Mouse (Mus musculus) neural tube, embryonic 11.5 days (tissue): ENCODE measurements around the gene Epo. TPM values are rescaled to one million over a fixed set of nuclear protein-coding genes. Genes with fewer than 3 reads are reported as not detected.
A peak's percentile ranks its signal among the peaks of the same experiment; 100 is the strongest.

Experiments used
- ATAC-seq: fragments of 200-750 bp; cut with Nextera tagmentation; 2 replicates; pipeline ENCODE4 v1.8.0; 2017; ENCODE audit warnings: moderate number of reproducible peaks, mild to moderate bottlenecking, moderate TSS enrichment, moderate library complexity; ENCODE audit not compliant: insufficient read depth, low FRiP score, low TSS enrichment
- DNase-seq: peaks from one replicate; pipeline ENCODE4 v3.0.0-alpha.2; 2015; ENCODE audit warnings: low spot score
- H3K27ac ChIP-seq: fragments of 300-500 bp; sonication (generic); 2 replicates; pipeline ENCODE4 v1.5.1; 2014; ENCODE audit warnings: low read depth, mild to moderate bottlenecking, low read length
- H3K27me3 ChIP-seq: fragments of 300-500 bp; sonication (generic); 2 replicates; pipeline ENCODE4 v1.6.1; 2014; ENCODE audit warnings: mild to moderate bottlenecking, low read length, mixed read lengths; ENCODE audit not compliant: control insufficient read depth, insufficient read depth
- H3K36me3 ChIP-seq: fragments of 300-500 bp; sonication (generic); 2 replicates; pipeline ENCODE4 v1.6.1; 2014; ENCODE audit warnings: mild to moderate bottlenecking, low read length, moderate library complexity, mixed read lengths; ENCODE audit not compliant: control insufficient read depth, insufficient read depth
- H3K4me1 ChIP-seq: fragments of 300-500 bp; sonication (generic); 2 replicates; pipeline ENCODE4 v1.6.1; 2014; ENCODE audit warnings: low read length, mixed read lengths; ENCODE audit not compliant: control insufficient read depth, insufficient read depth
- H3K4me2 ChIP-seq: fragments of 300-500 bp; sonication (generic); 2 replicates; pipeline ENCODE4 v1.6.1; 2014; ENCODE audit warnings: low read depth, mild to moderate bottlenecking, moderate library complexity
- H3K4me3 ChIP-seq: fragments of 300-500 bp; sonication (generic); 2 replicates; pipeline ENCODE4 v1.5.1; 2014; ENCODE audit warnings: low read depth, low read length
- H3K9ac ChIP-seq: fragments of 300-500 bp; sonication (generic); 2 replicates; pipeline ENCODE4 v1.6.1; 2014; ENCODE audit warnings: mild to moderate bottlenecking, low read length
- H3K9me3 ChIP-seq: fragments of 300-500 bp; sonication (generic); 2 replicates; pipeline ENCODE4 v1.6.1; 2016; ENCODE audit warnings: low read length; ENCODE audit not compliant: control insufficient read depth
- WGBS: fragments of 180-500 bp; shearing (Covaris S2); extraction: QIAGEN DNeasy Blood & Tissue Kit; methylation state at CpG from one replicate; pipeline ENCODE4 v1.1.7; 2014; 5-methylcytosine and 5-hydroxymethylcytosine counted together
- polyA plus RNA-seq: library from polyadenylated mRNA; unstranded; fragments of >200 nt; fragmentation: Nextera tagmentation; extraction: Ambion mirVana; gene quantifications from 2 replicates; pipeline ENCODE4 v1.2.1, GENCODE M21; 2014

The Epo gene
- polyA plus RNA-seq, 1 experiment from 2014 or later = 0.34 TPM

DNA sequence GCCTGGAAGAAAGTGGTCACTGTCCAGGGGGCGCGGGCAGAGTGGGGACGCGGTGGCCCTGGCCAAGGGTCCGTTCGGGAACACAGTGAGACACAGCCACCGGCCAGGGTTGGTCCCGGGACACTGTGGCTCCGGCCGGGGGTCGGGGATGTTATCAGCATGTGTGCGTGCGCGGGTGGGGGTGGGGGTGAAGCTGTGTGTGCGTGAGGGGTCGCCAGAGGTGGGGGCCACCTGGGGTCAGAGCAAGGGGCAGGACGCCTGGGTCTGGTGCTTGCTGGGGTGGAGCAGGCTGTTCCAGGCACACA is 47.2 kb downstream of the Epo start:
- no peak for DNase-seq
- under 1% methylated on average over 17 of the region's 17 CpGs for WGBS
- Histone ChIP-seq H3K4me3 (peak overlapping the region; percentile 30), H3K9me3 (no peaks in the 10 kb centered on the region), H3K36me3 (no peaks in the 10 kb centered on the region), H3K27me3 (no peaks in the 10 kb centered on the region), H3K4me1 (peaks cover 10% of the 10 kb centered on the region), H3K27ac (no peak overlapping the region), H3K9ac (peak overlapping the region; percentile 33), H3K4me2 (peak overlapping the region; percentile 77)
- ATAC-seq = no peak

DNA sequence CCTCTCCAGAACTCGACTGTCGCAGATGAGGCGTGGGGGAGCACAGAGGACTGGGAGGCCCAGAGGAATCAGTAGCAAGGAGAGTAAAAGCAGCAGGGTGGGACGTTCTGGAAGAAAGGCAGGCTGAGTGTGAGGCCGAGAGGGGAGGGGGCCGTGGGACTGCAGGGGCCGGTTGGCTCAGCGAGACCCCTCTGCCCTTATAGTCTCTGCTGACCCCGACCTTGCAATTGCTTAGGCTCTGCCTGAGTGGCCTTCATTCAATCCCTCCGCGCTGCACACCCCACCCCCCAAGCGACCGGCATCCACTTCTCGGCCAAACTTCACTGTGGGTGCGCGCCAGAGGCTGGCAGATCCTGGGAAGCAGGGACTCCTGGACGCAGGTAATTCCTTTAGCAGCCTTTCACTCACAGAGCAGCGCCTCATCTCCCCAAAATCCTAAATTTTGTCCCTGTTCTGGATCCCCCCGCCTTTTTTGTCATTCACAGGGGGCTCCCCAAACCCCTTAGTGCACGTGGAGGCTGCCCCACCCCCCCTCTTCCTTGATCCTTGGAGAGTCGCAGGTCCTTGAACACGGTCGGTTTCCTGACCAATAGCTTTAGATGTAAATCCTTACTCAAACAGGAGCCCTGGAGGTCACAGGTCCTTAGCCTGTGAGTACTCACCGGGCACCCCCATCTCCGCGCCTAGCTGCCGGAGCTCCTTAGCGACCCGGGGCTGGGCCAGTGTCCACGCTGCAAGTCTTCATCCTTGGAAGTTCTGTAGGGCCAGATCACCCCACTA is 47.8 kb downstream of the Epo start:
- Histone ChIP-seq H3K27me3 (no peaks in the 10 kb centered on the region), H3K4me2 (peak overlapping the region; percentile 77), H3K36me3 (no peaks in the 10 kb centered on the region), H3K4me1 (peaks cover 10% of the 10 kb centered on the region), H3K9me3 (no peaks in the 10 kb centered on the region), H3K9ac (peak overlapping the region; percentile 33), H3K4me3 (peak overlapping the region; percentile 30), H3K27ac (no peak overlapping the region)
- 4% methylated on average over 28 of the region's 30 CpGs for WGBS
- ATAC-seq = no peak
- DNase-seq = peak; percentile 41

DNA sequence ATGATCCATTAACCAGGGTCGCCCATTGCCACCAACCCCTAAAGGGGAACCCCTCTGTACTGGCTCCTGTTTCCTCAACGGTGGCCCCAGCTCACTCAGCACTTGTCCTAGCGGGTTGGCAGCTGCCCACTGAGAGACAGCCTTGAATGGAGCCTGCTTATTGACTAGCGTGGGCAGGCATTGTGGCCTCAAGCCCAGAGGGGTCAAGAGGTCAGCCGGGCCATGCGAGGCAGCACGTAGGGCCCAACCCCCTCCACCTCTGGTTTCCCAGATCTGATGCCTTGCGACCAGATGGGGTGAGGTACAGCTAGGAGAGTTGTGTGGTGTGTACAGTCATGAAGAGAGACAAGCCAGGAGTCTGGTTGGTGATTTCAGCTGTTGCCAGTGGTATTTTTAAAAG is 51.1 kb downstream of the Epo start:
- 11% methylated on average over 8 of the region's 8 CpGs for WGBS
- ATAC-seq (no peak), DNase-seq (no peak)
- no peak overlapping the region for H3K4me3 ChIP-seq
- no peaks in the 10 kb centered on the region for H3K9me3 ChIP-seq
- H3K27ac ChIP-seq = no peak overlapping the region
- no peak overlapping the region for H3K4me2 ChIP-seq
- H3K4me1 ChIP-seq = peaks cover 10% of the 10 kb centered on the region
- no peaks in the 10 kb centered on the region for H3K36me3 ChIP-seq
- H3K9ac ChIP-seq = no peak overlapping the region
- H3K27me3 ChIP-seq = no peaks in the 10 kb centered on the region

DNA sequence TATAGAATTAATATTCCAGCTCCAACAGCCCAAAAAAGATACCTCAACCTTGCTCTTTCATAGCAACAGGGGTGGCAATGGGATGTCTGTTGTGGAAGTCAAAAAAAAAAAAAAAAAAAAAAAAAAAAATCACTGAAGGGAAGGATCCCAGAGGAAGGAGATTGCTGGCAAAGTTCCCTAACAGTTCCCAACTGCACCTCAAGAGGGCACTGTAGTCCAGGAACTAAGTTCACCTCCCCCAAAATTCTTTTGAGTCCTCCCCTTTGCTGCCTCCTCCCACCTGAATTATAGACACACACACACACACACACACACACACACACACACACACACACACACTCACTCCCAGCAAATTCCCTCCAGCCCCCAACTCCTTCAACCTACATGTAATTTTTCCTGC is 51.9 kb downstream of the Epo start:
- no peak overlapping the region for H3K4me3 ChIP-seq
- H3K9ac ChIP-seq = no peak overlapping the region
- no peaks in the 10 kb centered on the region for H3K27me3 ChIP-seq
- peaks cover 10% of the 10 kb centered on the region for H3K4me1 ChIP-seq
- no peak overlapping the region for H3K27ac ChIP-seq
- no peaks in the 10 kb centered on the region for H3K9me3 ChIP-seq
- no peaks in the 10 kb centered on the region for H3K36me3 ChIP-seq
- H3K4me2 ChIP-seq = no peak overlapping the region
- ATAC-seq (no peak), DNase-seq (peak; percentile 79)

DNA sequence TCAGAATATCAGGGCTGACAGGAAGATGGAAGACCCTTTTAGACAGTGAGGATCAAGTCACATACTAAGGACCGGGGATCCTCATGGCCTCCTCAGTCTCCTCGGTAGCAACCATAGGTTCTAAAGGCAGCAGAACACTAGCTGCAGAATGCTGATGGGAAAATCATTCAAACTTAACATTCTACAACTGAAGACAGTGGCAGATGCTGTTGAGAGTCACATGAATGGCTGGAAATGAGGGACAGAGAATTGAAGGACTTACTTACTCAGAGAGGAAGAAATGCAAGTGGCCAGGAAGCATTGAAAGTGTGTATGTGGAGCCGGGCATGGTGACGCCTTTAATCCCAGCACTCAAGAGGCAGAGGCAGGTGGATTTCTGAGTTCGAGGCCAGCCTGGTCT is 56.1 kb downstream of the Epo start, which contains the start of gene Zan:
TSS of gene Zan (minus strand) at position 101 of the 400 bp plus-strand sequence.
- Histone ChIP-seq H3K27me3 (no peaks in the 10 kb centered on the region), H3K9ac (no peak within 1 kb of the TSS), H3K27ac (no peak within 1 kb of the TSS), H3K4me3 (no peak within 1 kb of the TSS), H3K4me2 (no peak within 1 kb of the TSS), H3K4me1 (peaks cover 3% of the 10 kb centered on the region; the same call in 1 of the 2 replicates), H3K9me3 (no peaks in the 10 kb centered on the region), H3K36me3 (no peaks in the 10 kb centered on the region)
- ATAC-seq = no peak
- DNase-seq = no peak
- 85% methylated on average over 5 of the region's 5 CpGs for WGBS

DNA sequence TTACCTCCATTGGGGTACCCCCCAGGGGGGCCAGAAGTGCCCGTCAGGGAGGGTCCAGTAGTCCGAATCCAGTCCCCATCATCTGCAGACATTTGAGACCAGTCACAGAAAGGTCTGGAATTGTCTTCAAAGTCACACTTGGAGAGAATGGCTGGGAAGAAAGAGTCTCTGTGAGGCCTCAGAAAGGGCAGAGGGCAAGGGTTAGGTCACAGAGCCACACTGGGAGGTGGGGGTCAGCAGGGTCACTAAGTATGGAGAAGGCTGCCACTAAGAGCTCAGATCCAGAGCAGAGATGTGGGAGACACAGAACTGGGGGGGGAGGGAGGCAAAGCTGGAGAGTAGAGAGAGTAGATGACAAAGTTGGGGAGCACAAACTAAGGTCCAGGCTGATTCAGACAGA is 58.7 kb downstream of the Epo start:
- ATAC-seq (no peak), DNase-seq (no peak)
- no peak overlapping the region for H3K9ac ChIP-seq
- no peak overlapping the region for H3K4me3 ChIP-seq
- H3K27me3 ChIP-seq = no peaks in the 10 kb centered on the region
- H3K4me1 ChIP-seq = no peaks in the 10 kb centered on the region
- no peaks in the 10 kb centered on the region for H3K36me3 ChIP-seq
- H3K4me2 ChIP-seq = no peak overlapping the region
- 15% methylated on average over 2 of the region's 2 CpGs for WGBS
- no peaks in the 10 kb centered on the region for H3K9me3 ChIP-seq
- no peak overlapping the region for H3K27ac ChIP-seq

DNA sequence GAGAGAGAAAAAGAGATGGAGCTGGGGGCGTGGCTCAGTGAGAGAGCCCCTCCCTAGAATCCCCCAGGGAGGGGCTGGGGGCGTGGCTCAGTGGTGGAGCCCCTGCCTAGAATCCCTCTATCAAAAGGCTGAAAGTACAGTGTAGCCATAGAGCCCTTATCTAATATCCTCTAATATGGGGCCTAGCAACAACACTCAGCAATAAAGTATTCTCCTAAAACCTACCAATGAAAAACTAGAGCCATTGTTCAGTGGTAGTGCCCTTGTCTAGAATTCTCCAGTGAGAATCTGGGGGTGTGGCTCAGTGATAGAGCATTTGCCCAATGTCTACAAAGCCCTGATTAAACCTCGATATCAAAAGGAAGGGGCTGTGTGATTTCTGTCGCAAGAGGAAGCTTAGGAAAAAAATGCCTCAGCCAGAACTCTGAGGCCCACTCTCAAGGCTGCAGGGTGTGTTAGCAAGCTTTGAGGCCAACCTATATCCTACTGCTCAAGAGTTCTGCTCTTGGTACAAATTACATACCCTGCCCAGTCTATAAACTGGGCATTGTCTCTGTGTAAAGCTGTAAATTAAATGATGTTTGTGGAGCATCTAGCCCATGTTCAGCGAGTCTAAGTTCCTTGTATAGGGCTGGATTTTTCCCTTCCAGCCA is 60.7 kb downstream of the Epo start:
- Histone ChIP-seq H3K9ac (no peak overlapping the region), H3K9me3 (no peaks in the 10 kb centered on the region), H3K27ac (no peak overlapping the region), H3K36me3 (no peaks in the 10 kb centered on the region), H3K4me2 (no peak overlapping the region), H3K4me3 (no peak overlapping the region), H3K4me1 (no peaks in the 10 kb centered on the region), H3K27me3 (no peaks in the 10 kb centered on the region)
- WGBS = 66% methylated on average over 5 of the region's 5 CpGs
- DNase-seq = no peak
- no peak for ATAC-seq

DNA sequence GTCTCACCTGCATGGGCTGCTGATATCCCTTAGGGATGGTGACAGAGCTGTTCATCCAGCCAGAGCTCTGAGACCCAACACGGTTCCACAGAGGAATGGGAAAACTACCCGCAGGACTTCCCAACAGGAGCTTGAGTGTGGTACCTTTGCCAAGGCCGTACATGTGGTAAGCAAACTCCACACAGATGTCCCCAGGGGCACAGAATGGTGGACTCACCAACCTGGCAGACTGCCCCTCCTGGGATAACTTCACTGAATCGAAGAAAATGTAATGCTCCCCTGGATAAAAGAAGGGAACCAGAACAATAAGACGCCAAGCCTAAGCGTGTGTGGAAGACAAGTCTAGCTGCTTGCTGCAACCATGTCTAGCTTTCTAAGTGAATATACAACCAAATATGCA is 66.1 kb downstream of the Epo start:
- Histone ChIP-seq H3K4me2 (no peak overlapping the region), H3K4me3 (no peak overlapping the region), H3K4me1 (no peaks in the 10 kb centered on the region), H3K9ac (no peak overlapping the region), H3K27me3 (no peaks in the 10 kb centered on the region), H3K27ac (no peak overlapping the region), H3K9me3 (no peaks in the 10 kb centered on the region), H3K36me3 (no peaks in the 10 kb centered on the region)
- no peak for ATAC-seq
- DNase-seq = no peak
- 97% methylated on average over 6 of the region's 6 CpGs for WGBS

DNA sequence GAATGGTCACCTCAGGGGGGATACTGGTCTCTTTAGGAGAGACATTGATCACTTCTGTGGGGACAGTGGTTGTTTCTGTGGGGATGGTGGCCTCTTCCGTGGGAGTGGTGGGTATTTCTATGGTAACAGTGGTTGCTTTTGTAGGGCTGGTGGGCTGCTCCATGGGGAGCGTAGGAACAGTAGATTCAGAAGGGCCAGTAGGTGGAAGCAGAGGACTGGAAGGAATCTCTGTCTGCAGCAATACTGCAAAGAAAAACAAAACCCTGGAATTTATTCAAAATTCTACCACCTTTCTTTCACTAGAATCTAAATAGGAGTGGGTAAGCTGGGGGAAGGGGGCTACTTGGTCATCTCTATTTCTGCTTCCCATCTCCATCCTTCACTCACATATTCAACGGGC is 68.0 kb downstream of the Epo start:
- ATAC-seq = no peak
- H3K9me3 ChIP-seq = no peaks in the 10 kb centered on the region
- WGBS = 60% methylated on average over 3 of the region's 3 CpGs
- H3K4me2 ChIP-seq = no peak overlapping the region
- no peak for DNase-seq
- no peak overlapping the region for H3K27ac ChIP-seq
- H3K4me3 ChIP-seq = no peak overlapping the region
- no peaks in the 10 kb centered on the region for H3K36me3 ChIP-seq
- no peaks in the 10 kb centered on the region for H3K4me1 ChIP-seq
- H3K27me3 ChIP-seq = no peaks in the 10 kb centered on the region
- H3K9ac ChIP-seq = no peak overlapping the region
